ENCODE assay signal across 8 mouse cellular contexts in the genomic region with DNA sequence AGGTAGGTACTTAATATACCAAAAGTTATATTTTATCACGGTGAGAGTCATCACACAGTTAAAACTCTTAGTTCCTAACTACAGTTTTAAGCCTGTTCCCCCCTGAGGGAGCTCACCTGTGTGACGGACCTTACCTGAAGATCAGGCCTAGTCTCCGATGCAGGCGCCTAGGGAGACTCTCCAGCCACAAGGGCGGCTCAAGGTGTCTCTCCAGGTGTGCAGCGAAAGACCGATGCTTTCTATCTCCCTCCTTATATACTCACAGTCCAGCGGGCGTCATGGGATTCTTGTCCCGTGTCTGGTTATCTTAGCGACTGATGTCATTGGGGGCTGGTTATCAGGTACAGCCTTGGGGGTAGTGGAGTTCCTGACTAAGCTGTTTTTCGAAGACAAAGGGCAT. TPM values are rescaled to one million over a fixed set of nuclear protein-coding genes. Genes with fewer than 3 reads are reported as not detected.
DNase-seq lines count a peak whose midpoint lies in the region; ATAC-seq and TF ChIP-seq lines count a peak whose summit lies in the region.

A gene (minus strand): TSS at position 232 of the 400 bp plus-strand sequence.

- H3K79me2 ChIP-seq in C2C12 (ENCODE audit: control insufficient read depth, insufficient read depth): peaks cover 27% of the 10 kb centered on the region

- TF ChIP-seq POLR2A in embryonic fibroblast, embryonic 13.5 days (IDR thresholded peaks at IDR 0.05; ENCODE audit: low read depth, low read length): no peak

- intact Hi-C loops in left cerebral cortex, postnatal 14 days (cut with DNase I): loop anchor here (5.0 kb wide), 2 partner anchors 116 to 274 kb away; no protein-coding TSS in a partner anchor

- H3K36me3 ChIP-seq in C2C12 (ENCODE audit: control insufficient read depth, insufficient read depth): peaks cover 13% of the 10 kb centered on the region
- H3K36me3 ChIP-seq in heart, embryonic 15.5 days: no peaks in the 10 kb centered on the region

- peak within 1 kb of the TSS; percentile 6 for H3ac ChIP-seq in C2C12 (ENCODE audit: control insufficient read depth, insufficient read length, low read depth)

- no peak for TF ChIP-seq CTCF in C2C12 (IDR thresholded peaks at IDR 0.05; ENCODE audit: control insufficient read depth, insufficient read depth, insufficient read length)
- TF ChIP-seq CTCF in embryonic fibroblast, embryonic 13.5 days (IDR thresholded peaks at IDR 0.05; ENCODE audit: borderline replicate concordance, insufficient read depth, low read length): no peak

- H3K27me3 ChIP-seq in C2C12 (ENCODE audit: control insufficient read depth, insufficient read depth, insufficient read length): no peaks in the 10 kb centered on the region
- no peaks in the 10 kb centered on the region for H3K27me3 ChIP-seq in heart, embryonic 15.5 days

- peak within 1 kb of the TSS; percentile 67 for H3K9ac ChIP-seq in heart, embryonic 15.5 days

- H3K27ac ChIP-seq in embryonic fibroblast, embryonic 13.5 days (ENCODE audit: insufficient read depth, low read length): peak within 1 kb of the TSS; percentile 99
- peak within 1 kb of the TSS; percentile 95 for H3K27ac ChIP-seq in heart, embryonic 15.5 days

- DNase-seq in cerebellum, adult 11 months: peak; percentile 11
- DNase-seq in left cerebral cortex, postnatal 14 days (ENCODE audit: low spot score in 2 of 2): no peak
- DNase-seq in urinary bladder, adult 18-20 months (ENCODE audit: low spot score in 2 of 2): no peak

- H3K4me3 ChIP-seq in C2C12 (ENCODE audit: insufficient read depth, poor library complexity, severe bottlenecking): peak within 1 kb of the TSS; percentile 29
- peak within 1 kb of the TSS; percentile 57 for H3K4me3 ChIP-seq in embryonic fibroblast, embryonic 13.5 days (ENCODE audit: insufficient read depth, low read length)
- peak within 1 kb of the TSS; percentile 60 for H3K4me3 ChIP-seq in heart, embryonic 15.5 days

- H3K4me2 ChIP-seq in heart, embryonic 15.5 days: peak within 1 kb of the TSS; percentile 60

- no peaks in the 10 kb centered on the region for H3K9me3 ChIP-seq in heart, embryonic 15.5 days (replicated peaks)

- H3K79me3 ChIP-seq in C2C12 (ENCODE audit: low read depth): peaks cover 23% of the 10 kb centered on the region

- 75% methylated on average over 12 of the region's 12 CpGs for WGBS in heart, embryonic 15.5 days

- no peaks in the 10 kb centered on the region for H3K4me1 ChIP-seq in embryonic fibroblast, embryonic 13.5 days (ENCODE audit: control insufficient read depth, insufficient read depth, low read length)
- H3K4me1 ChIP-seq in heart, embryonic 15.5 days (replicated peaks): 0 out of 2 replicates have a peak, but pooled peaks cover 4% of the 10 kb centered on the region

- ATAC-seq in cerebellum, adult (ENCODE audit: insufficient number of reproducible peaks, low FRiP score, low TSS enrichment): no peak
- no peak for ATAC-seq in heart, embryonic 15.5 days (replicated peaks; ENCODE audit: insufficient number of reproducible peaks, insufficient read depth, low FRiP score, low read depth)
- no peak for ATAC-seq in monocyte, adult 5-6 weeks (replicated peaks; ENCODE audit: insufficient number of reproducible peaks, low FRiP score, low TSS enrichment, poor library complexity, severe bottlenecking)

TF ChIP-seq in C2C12, 6 proteins besides CTCF, POLR2A, EP300 and RAD21:
- TF ChIP-seq USF1 (IDR thresholded peaks at IDR 0.05; ENCODE audit: low read depth) (no peak), CEBPB (IDR thresholded peaks at IDR 0.05; ENCODE audit: low read depth) (no peak), MYOG (IDR thresholded peaks at IDR 0.05; ENCODE audit: control insufficient read depth, extremely low read depth, insufficient read length) (no peak), FOSL1 (IDR thresholded peaks at IDR 0.05; ENCODE audit: insufficient read depth, low read length, poor library complexity, severe bottlenecking) (no peak), MYOD1 (IDR thresholded peaks at IDR 0.05; ENCODE audit: control insufficient read depth, insufficient read length, low read depth) (no peak)
TF ChIP-seq in C2C12: peak in this region for 0.

RNA-seq across cellular contexts. Expression of the gene that starts here (rescaled TPM):
- polyA plus RNA-seq in C2C12 (2012; fragmentation: generic; extraction: Trizol): 225 TPM
- polyA plus RNA-seq in embryonic fibroblast, embryonic 13.5 days (2011; ENCODE audit: insufficient read length, low read depth, missing spikeins): 634 and 777 TPM in 2 replicates
- polyA plus RNA-seq in heart, embryonic 15.5 days (2015; fragmentation: Nextera tagmentation; extraction: Ambion mirVana): 302 and 318 TPM in 2 replicates
- 100 to 1,000 TPM; 363 to 377 TPM for total RNA-seq in left cerebral cortex, postnatal 14 days (2021)
- 185 to 216 TPM (median 197 TPM) in 3 replicates for total RNA-seq in monocyte, adult 5-6 weeks (2017)
